Mouse (Mus musculus): ENCODE measurements around the gene Zc3h12c.
A peak's percentile ranks its signal among the peaks of the same experiment; 100 is the strongest.

The Zc3h12c gene

GRCm38 (mm10) chr9:52167084-52167483 lies 1.3 kb downstream of the Zc3h12c start:
- DNase-seq (ENCODE audit: low spot score in 2 of 2), result no peak

DNA sequence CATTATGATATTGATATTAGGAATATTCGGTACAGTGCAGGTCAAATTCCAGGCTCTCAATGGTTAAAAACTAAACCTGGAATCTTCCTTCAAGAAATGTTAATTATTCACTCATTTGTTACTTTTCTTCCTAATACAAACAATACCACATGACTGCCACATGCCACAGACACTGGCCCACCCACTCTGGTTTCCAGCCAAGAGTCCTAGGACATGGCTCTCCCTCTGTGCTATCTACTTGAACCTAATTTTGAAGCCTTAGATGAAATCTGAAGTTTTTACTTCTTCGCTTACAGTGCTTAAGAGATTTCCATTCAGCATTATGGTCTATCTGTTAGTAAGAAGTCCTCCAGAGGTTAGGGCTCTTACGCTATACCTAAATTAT lies 2.7 kb downstream of the Zc3h12c start:
- no peak for DNase-seq (ENCODE audit: low spot score in 2 of 2)

- DNase-seq (ENCODE audit: low spot score in 2 of 2), result no peak
Observed at GRCm38 (mm10) chr9:52165076-52165705, 3.2 kb downstream of the Zc3h12c start.

GRCm38 (mm10) chr9:52160512-52160911 lies 7.9 kb downstream of the Zc3h12c start:
- no peak for DNase-seq (ENCODE audit: low spot score in 2 of 2)

DNA sequence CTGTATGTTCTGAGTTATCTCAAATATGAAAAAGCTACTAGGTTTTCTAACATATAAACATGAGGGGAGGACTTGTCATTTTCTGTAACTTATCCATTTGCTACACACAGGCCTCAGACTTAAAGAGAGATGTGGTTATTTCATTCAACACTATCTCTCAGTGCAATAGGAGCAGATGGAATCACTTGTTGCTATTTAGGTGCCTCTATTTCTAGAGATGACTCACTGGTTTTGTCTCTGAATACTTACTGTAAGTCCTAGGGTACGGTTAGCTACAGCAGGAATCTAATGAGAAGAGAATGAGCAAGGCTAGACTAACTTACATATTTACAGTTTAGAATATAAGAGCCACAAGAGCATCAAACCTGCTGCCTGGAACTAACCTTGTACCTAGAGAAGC lies 9.8 kb downstream of the Zc3h12c start:
- DNase-seq (ENCODE audit: low spot score in 2 of 2), result no peak

DNA sequence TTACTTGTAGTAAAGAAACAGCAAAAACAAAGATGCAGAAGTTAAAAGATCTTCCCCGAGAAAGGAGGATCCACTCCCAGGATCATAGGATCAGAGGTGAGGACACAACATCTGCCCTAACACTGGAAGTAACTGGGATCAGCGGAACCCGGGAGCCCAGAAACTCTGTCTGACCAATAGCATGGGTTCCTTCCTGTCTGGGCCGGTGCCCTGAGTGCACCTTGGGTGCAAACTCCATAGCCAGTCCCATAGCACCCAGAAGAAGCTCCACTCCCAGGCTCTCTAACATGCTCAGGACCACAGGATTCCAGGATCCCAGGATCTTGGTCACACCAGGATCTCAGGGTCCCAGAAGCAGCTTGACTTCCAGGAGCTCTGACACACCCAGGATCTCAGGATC lies 13.0 kb downstream of the Zc3h12c start:
- DNase-seq (ENCODE audit: low spot score in 2 of 2), result no peak

DNA sequence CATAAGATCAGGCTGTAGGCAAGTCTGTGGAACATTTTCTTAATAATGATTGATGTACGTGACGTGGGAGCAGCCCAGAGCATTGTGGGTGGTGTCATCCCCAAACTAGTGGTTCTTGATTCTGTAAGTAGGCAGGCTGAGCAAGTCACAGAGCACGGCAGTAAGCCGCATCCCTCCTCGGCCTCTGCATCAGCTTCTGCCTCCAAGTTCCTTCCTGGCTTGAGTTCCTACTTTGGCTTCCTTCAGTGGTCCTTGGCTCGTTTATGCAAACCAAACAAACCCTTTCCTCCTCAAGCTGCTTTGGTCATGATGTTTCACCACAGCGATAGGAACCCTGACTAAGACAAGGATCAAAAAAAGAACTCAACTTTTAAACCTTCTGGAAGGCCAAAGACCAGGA lies 14.1 kb downstream of the Zc3h12c start:
- no peak for DNase-seq (ENCODE audit: low spot score in 2 of 2)

DNA sequence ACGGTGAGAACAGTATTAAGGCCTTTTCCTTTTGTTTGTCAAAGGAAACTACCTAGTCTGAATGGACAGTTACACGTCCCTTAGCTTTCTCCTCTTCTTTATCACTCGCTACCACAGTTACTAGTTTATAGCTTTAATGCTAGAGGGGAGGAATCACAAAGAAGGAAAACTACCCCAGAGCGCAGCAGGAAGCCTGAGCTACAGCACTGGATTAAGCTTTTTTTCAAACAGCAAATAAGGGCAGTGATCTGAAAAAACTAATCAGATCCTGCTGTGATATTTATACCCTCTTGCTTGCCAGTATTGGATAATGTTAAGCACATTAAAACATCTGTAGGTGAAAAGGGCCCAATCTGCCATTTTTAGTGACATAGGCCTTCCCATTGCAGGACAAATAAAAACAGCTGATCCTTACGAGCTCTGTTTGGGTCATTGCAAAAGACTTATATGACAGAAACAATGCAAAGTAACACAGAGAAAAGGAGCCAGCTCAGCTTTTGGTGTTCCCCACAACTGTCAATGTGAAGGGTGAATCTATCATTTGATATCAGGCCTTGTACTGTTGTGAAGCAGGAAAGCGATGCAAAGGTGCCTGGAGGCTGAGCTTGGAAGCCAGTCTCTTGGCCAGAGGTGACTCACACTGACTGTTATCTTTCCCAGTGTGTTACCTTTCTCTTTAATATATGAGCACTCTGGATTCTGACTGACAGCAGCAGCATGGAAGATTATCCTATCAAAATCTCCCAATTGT lies 16.1 kb downstream of the Zc3h12c start:
- DNase-seq (ENCODE audit: low spot score in 2 of 2), result no peak

DNA sequence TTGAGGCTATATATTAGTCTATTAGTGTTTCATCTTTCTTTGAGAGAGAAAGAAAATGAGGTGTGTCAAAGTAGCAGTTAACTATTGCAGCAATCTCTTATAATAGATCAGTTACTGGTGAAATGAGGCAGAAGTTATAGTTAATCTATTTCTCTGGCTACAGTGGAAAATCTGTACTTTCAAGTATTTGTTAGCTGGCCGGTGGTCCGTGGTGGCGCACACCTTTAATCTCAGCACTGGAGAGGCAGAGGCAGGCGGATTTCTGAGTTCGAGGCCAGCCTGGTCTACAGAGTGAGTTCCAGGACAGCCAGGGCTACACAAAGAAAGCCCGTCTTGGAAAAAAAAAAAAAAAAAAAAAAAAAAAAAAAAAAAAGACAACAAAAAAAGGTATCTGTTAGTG lies 18.6 kb downstream of the Zc3h12c start:
- no peak for DNase-seq (ENCODE audit: low spot score in 2 of 2)

DNA sequence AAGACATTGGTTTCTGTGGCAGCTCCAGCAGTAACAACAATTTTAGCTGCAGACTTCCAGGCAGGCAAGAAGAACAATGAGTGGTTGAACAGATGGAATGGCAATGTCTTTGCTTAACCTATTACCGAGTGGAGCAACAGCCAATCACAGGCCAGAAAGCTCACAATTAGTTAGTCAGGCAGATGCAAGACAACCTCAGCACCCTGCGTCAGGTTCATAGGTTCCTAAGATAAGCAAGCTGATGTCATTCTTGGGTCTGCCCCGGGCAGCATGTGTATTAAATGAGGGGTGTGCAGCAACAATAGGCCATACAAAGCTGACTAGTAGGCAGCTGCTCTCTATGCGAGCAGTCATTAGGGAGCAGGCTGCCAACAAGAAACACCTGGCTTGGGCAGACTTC lies 19.1 kb downstream of the Zc3h12c start:
- DNase-seq (ENCODE audit: low spot score in 2 of 2), result no peak

DNA sequence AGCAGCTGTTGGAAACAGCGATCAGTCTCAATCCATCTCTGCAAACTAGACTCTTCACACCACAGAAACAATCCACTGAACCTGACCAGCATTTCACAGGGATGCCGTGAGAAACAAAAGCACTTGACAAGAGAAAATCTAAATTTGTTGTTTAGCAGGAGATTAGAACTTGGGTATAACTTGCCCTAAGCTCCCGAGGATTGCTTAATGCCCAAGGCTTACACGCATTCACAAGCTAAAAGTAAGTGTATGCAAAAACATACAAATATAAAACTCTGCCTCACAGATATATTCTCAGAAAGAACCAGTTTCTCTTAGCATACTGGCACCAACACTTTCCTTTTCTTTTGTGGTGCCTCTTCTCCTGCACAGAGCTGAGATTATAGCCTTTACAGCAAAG lies 19.5 kb downstream of the Zc3h12c start:
- DNase-seq (ENCODE audit: low spot score in 2 of 2), result no peak

GRCm38 (mm10) chr9:52148311-52148710 lies 20.1 kb downstream of the Zc3h12c start:
- no peak for DNase-seq (ENCODE audit: low spot score in 2 of 2)

- DNase-seq (ENCODE audit: low spot score in 2 of 2), result peak in 1 of 2 experiments; percentile 44
Observed at GRCm38 (mm10) chr9:52146241-52146640, 22.1 kb downstream of the Zc3h12c start.

DNA sequence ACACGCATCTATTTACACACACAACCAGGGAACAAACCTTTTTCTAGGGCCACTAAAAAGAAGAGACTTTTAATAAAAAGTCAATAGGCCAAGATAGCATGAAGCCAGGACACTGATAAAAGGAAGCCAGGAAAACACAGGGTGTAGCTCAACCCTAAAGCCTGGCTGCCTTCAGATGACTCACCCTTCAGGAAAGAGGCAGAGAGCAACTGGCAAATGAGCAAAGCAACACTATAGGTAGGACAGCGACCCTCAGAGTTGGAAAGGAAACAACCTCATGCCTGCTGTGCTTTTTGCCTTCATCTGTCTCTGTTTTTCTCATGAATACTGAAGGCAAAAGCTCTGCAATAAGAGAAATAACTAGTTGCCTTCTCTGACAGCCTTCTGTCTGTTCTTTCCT lies 35.6 kb downstream of the Zc3h12c start:
- DNase-seq (ENCODE audit: low spot score in 2 of 2), result no peak

GRCm38 (mm10) chr9:52130348-52130747 lies 38.0 kb downstream of the Zc3h12c start:
- DNase-seq (ENCODE audit: low spot score in 2 of 2), result peak in 1 of 2 experiments; percentile 45

DNA sequence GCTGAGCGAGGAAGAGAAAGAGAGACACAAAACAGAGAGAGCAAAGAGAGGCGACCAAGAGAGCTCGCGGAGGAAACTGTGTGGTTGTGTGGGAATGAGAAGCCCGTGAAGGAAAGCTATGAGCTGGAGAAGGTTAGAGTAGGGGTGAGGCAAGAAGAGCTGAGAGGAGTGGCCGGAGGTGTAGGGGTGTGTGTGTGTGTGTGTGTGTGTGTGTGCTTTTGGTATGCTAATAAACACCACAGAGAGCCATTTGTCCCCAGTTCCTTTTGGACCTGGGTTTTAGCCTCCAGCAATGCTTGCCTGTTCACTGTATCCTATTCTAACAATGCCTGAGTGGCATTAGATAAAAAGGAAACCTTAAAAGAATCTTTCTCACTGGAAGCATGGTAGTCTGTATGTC lies 43.1 kb downstream of the Zc3h12c start:
- no peak for DNase-seq (ENCODE audit: low spot score in 2 of 2)

GRCm38 (mm10) chr9:52119212-52119611 lies 49.2 kb downstream of the Zc3h12c start:
- no peak for DNase-seq (ENCODE audit: low spot score in 2 of 2)

DNA sequence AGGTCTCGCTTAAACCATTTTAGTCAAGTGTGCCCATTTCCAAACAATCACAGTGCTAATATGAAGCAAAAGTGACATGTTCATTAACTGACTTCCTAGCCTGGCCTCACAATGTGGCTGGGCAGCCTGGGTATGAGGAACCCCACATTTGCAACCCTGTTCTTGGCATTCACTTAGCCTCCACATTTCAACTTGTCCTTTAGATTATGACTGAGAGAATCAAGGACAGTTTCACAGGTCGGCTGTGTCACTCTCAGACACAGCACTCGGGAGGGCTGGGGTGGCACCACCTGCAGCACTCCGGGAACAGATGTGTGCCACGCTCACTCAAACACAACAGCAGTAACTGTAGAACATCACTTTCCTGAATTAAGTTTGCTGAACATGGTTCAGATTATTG lies 55.3 kb downstream of the Zc3h12c start:
- DNase-seq (ENCODE audit: low spot score in 2 of 2), result no peak

DNA sequence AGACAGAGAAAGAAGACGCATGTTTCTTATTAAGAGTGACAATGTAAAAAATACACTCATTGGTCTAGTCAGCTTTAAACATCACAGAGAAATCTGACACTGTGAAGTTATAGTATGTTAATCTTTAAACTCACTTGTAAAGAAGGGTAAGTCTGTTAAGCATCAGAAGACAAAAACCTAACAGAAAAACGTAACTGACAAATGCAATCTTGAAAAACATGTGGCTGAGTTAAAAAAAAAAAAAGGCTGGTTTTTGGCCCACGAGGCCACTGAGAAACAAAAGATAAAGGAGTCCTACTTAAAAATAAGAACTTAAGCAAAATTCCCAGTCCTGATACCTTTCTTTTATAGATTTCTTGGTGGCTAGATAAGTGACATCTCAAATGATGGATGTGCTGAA lies 57.6 kb downstream of the Zc3h12c start:
- DNase-seq (ENCODE audit: low spot score in 2 of 2), result no peak

DNA sequence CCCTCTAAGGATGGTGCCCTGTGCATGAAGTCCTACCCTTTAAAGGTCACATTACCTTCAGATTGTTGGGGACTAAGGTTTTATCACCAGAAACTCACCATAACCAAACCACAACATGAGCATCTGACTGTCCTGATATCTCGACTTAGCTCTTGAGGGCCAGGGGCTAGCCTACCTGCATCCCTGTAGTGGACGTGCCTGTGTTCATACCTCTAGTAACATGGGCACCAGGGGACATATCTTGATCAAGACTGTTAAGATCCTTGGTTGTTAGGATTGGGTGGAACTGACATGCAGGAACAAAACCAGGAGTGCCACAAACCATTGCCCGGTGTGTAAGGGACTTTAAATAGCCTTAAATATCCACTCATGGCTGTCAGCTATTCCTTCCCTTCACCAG lies 61.2 kb downstream of the Zc3h12c start:
- DNase-seq (ENCODE audit: low spot score in 2 of 2), result no peak

GRCm38 (mm10) chr9:52105423-52105822 lies 62.9 kb downstream of the Zc3h12c start:
- DNase-seq (ENCODE audit: low spot score in 2 of 2), result no peak

DNA sequence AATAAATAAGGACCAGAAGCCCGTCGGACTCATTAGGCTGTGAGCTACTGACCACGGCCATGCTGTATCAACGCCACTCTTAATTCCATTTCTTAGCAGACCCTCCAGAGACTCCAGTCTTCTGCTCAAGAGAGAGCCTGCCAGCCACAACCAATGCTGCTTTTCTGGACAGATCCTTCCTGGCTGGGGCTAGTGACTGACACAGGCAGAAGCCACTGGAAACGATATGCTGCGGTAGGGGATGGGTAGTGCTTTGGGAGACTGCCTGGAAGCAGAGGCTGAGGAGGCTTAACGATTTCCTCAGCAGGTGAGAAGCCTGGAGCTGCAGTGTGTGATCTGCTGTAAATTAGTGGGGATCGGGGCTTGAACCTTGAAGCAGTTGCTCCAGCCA lies 64.2 kb downstream of the Zc3h12c start:
- DNase-seq (ENCODE audit: low spot score in 2 of 2), result no peak

- DNase-seq (ENCODE audit: low spot score in 2 of 2), result no peak
Observed at GRCm38 (mm10) chr9:52103448-52104224, 64.7 kb downstream of the Zc3h12c start.

All from right cerebral cortex, postnatal 10 days (tissue).